Mouse (Mus musculus) mesoderm, embryonic 11.5 days (tissue): ENCODE data around the gene Lgals3bp.

Source experiments
- DNase-seq: peaks from one replicate; pipeline ENCODE4 v3.0.0-alpha.2; 2012; ENCODE audit warnings: low read depth, low spot score

The Lgals3bp gene

GRCm38 (mm10) chr11:118423266-118423971, 21.5 kb upstream of the Lgals3bp start:
- DNase-seq: peak; percentile 83

DNA sequence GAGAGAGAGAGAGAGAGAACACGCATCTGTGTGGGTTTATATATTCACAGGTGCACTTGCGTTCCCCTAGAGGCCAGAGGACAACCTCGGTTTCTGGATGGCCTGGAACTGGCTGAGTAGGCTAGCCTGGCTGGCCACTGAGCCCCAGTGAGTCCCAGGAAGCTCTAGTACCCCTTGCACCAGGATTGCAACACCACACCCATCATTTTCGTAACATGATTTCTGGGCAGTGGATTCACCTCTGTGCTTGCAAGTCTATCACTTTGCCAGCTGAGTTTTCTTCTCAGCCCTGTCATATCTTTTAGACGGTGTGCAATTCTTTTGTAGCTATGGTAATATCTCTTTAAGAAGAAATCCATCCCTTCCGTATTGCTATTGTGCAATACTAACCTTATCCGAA, 18.4 kb upstream of the Lgals3bp start:
- DNase-seq: no peak

GRCm38 (mm10) chr11:118418834-118419504, 17.1 kb upstream of the Lgals3bp start, which contains the start of gene Cant1:
Cant1 (minus strand) TSS chr11:118419086.
- peak; percentile 98 for DNase-seq

DNA sequence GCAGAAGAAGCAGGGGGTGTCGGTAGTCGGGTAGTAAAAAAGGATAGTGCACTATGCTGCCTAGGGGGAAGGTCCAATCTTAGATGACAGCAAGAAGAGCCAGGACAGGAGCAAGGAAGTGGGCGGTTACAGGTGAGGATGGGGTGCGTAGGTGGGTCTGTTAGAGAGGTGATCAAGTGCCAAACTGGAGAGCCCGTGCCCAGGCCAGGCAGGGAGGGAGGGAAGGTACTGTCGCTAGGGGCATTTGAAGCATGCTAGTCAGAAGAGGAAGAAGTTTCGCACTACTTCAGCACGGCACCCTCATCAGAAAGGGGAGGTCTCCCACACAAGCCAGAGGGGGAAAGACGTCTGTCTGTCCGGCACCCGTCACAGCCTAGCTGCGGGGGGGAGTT, 16.5 kb upstream of the Lgals3bp start:
- DNase-seq: no peak

GRCm38 (mm10) chr11:118417496-118417895, 15.6 kb upstream of the Lgals3bp start:
- DNase-seq: no peak

DNA sequence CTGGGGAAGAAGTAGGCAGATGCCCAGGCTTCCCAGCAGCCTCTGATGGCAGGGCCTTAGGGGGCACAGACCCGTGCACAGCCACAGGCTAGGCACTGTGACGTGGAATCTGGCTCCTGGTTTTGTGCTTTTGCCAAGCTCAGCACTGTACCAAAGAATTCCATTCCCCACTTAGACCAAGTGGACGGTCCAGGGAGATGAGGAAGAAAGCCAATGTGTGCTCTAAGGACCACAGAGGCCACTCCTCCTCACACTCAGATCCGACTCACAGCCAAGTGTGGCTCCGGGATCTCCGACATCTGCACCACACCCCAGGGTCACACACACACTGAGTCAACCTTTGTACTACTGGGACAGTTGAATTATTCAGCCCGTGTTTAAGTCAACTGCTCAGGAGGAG, 14.2 kb upstream of the Lgals3bp start:
- DNase-seq: no peak

DNA sequence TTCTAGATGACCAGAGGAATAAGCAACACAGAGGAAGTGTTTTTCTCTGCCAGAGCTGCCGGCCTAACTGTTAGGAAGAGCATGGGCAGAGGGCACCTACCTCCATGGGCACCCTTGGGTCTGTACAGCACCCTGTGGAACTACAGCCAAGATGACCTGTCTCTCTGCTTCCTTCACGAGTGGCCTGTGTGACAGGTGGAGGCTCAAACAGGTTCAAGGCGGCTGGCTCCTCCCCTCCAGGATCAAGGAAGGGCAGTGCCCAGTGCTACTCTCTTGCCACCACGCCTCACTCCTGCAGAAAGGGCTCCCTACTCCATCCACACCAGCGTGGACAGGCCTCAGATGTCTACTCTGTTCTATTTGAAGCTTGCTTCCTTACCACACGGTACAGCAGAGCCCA, 13.7 kb upstream of the Lgals3bp start:
- DNase-seq: no peak

GRCm38 (mm10) chr11:118414270-118414669, 12.4 kb upstream of the Lgals3bp start:
- DNase-seq: no peak

GRCm38 (mm10) chr11:118413055-118413454, 11.2 kb upstream of the Lgals3bp start:
- DNase-seq: no peak

GRCm38 (mm10) chr11:118412601-118413000, 10.7 kb upstream of the Lgals3bp start:
- no peak for DNase-seq

- DNase-seq: no peak
These were observed 9.4 kb upstream of the Lgals3bp start for GRCm38 (mm10) chr11:118411271-118411670.

DNA sequence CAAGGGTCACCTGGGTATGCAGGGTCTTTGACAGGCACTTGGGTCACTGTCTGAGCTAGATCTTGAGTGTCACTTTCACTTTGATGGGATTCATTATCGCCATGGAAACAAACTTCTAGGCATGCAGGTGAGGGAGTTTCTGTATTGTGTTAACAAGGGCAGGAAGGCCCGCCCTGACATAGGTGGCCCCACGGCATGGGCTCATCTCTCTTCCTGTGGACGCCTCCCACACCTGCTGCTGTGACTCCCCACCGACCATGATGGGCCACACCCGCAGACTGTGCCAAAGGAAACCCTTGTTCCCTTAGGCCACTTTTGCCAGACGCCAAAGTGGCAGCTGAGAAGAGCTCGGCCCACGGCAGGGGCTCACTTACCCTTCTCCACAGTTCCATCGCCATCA, 8.6 kb upstream of the Lgals3bp start:
- DNase-seq: no peak

DNA sequence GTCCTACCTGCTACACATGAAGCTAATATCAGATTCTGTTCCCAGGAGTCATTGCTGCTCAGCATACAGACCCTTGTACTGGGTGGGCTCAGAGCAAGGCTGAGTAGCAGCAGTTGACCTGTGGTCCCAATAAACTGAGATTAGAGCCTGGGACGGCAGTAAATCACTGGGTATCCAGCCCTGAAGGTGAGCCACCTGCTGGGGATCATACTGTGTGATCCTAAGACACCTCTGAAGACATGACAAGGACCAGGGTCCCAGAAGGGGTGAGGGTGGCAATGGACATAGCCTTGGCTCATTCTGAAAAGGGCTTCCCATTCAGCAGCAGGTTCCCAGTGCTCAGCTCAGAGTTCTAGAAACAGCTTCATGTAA, 8.2 kb upstream of the Lgals3bp start:
- DNase-seq: no peak

GRCm38 (mm10) chr11:118409106-118410072, 7.5 kb upstream of the Lgals3bp start:
- no peak for DNase-seq

- DNase-seq: no peak
These were observed 6.3 kb upstream of the Lgals3bp start for GRCm38 (mm10) chr11:118408051-118408740.

- DNase-seq: no peak
These were observed 5.5 kb upstream of the Lgals3bp start for GRCm38 (mm10) chr11:118407318-118407910.

- DNase-seq: no peak
These were observed 4.6 kb upstream of the Lgals3bp start for GRCm38 (mm10) chr11:118406521-118406920.

DNA sequence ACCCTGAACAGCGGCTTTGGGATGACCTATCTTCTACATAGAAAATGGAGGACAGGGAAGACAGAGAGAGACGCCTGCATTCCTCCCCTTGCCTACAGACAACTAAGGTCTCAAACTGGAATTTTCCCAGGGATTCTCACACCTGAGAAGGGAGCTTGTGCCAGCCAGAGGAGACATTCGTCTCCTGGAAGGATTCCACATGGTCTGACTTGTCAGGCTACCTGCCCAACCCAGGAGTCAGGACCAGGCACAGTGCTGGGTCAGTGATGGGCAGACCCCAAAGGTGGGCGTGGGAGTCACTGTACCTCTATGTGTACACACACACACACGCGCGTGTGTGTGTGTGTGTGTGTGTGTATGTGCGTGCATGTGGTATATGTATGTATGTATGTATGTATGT, 3.4 kb upstream of the Lgals3bp start:
- no peak for DNase-seq

DNA sequence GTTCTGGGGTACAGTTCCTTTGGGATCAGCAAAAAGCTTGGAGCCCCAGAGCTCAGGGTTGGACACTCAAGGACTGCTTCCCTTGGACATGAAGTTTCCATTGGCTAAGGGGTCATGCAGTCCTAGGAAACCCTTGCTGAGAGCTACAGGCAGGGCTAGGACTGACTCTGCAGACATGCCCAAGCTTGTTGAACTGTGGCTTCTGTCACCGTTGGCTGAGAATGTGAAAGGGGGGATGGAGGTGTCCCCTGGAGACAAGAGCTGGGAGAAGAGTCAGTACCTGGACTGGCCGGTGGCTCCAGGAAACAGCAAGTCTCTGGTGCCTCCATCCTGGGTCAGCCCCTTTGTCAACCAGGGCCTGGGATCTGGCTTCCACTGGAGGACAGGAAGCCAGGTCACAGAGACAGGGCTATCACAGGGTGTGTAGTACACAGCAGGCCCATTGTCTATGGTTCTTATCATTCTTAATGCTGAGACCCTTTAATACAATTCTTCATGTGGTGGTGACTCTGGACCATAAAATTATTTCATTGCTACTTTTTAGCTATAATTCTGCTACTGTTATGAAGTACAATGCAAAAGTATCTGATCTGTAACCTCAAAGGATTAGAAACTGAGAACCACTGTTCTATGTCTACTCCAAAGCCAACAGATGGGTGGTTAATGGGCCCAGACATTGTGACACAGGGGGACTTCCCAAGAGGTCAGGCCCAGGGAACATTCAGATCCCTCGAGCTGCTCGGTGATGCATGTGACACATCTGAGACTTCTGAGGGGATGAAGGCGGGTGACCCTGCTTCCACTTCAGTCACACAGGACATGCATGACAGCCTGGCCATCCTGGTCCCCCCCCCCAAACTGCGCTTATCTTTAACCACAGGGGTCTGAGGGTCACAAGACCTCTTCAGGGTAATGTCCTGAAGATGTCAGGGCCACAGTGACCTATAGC, 2.3 kb upstream of the Lgals3bp start:
- DNase-seq: no peak

DNA sequence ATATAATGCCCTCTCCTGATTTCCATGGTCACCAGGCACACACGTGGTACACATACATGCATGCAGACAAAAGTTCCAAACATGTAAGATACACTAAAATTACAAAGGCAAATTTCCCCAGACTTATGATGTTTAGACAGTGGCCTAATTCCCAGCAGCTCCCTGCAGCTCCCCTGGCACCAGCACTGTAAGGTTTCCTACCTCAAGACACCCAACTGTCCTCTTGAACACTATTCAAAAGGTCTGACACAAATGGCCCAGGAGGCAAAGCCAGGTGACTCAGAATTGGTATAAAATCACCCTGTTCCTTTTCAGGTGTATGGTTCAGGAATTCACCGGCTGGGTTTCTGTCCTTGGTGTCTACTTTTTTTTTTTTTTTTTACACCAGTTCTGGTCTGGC, 1.3 kb upstream of the Lgals3bp start:
- no peak for DNase-seq
